Mouse (Mus musculus) bone marrow, adult 2 months (tissue): ENCODE measurements around the gene Mum1.

ENCODE experiments used
- CTCF ChIP-seq: fragments of 200-500 bp; IDR thresholded peaks from 2 replicates; pipeline ENCODE4 v1.5.1; 2011; ENCODE audit warnings: low read length, control low read depth; ENCODE audit not compliant: control insufficient read depth, insufficient read depth
- POLR2A ChIP-seq: fragments of 200-500 bp; IDR thresholded peaks from 2 replicates; pipeline ENCODE4 v1.6.1; 2011; ENCODE audit warnings: low read depth, mild to moderate bottlenecking, control low read depth, low read length, borderline replicate concordance; ENCODE audit not compliant: control insufficient read depth

DNA sequence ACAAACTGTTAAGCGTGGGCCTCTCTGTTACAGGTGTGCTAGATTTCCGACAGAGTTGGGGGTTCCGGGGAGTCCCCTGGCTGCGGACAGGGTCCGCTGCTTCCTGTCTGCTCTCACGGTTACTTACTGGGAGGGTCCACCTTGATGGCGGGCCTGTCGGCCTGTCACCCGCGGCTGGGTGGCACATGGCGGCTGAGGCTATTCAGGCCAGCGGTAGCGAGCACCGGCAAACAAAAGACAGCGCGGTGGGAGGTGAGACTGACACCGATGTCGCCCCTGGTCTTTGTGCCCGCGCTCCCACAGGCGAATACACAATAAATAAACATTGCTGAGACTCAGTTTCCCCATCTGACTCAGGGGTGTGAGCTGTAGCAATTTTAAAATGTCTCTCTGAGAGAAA, 36.2 kb upstream of the Mum1 start:
- TF ChIP-seq CTCF = no peak
- TF ChIP-seq POLR2A = no peak
